In the genomic region with DNA sequence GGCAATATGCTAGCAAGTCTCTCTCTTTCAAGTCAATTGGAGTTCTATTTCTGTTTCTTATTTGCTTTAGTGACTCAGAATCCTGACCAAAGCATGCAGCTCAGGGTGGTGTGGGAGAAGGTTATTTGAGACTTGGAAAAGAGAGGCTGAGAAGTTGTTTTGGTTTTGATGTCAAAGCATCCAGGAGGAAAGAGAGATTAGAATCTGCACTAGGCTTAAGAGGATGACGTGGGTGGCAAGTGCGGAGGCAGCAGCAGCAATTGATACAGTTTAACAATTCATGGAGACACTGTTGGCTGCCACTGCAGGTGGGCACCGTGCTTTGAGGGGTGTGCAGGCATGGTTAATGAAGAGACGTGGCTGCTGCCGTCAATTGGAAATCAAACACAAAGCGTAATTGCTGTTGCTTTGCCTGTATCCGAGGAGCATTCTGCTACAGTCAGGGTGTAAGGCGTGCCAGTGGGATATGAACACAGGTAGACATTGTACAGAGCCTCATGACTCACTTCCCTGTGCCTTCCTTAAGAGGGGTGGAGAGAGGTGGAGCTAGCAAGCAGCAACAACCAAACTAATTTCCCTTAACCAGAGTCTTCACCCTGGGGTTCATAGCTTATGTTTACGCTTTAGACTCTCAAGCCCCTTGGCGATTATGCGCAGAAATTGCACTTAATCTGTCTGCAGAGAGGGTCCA, we compare ENCODE assay signal across 19 mouse cellular contexts. TPM values are rescaled to one million over a fixed set of nuclear protein-coding genes. Genes with fewer than 3 reads are reported as not detected.
DNase-seq lines count a peak whose midpoint lies in the region; ATAC-seq and TF ChIP-seq lines count a peak whose summit lies in the region.
"Had no signal": no experiment of that assay in that cellular context is flagged by ENCODE, and none has a peak within 500 bp of the region (broad histone marks: within the 10 kb centered on the region; RNA-seq: fewer than 3 reads in every experiment).

No protein-coding gene starts in this region.

- 56% methylated on average over 11 of the region's 11 CpGs for WGBS in kidney, postnatal 0 days
- 59% methylated on average over 11 of the region's 11 CpGs for WGBS in intestine, embryonic 16.5 days
- WGBS in stomach, postnatal 0 days: 42% methylated on average over 11 of the region's 11 CpGs

- no peaks in the 10 kb centered on the region for H3K4me1 ChIP-seq in kidney, postnatal 0 days (replicated peaks; ENCODE audit: insufficient read depth, low read length)
- 0 out of 2 replicates have a peak, but pooled peaks cover 7% of the 10 kb centered on the region for H3K4me1 ChIP-seq in intestine, embryonic 16.5 days (ENCODE audit: control insufficient read depth, insufficient read depth, low read length)
- no peaks in the 10 kb centered on the region for H3K4me1 ChIP-seq in stomach, postnatal 0 days (replicated peaks; ENCODE audit: control insufficient read depth, insufficient read depth)
- H3K4me1 ChIP-seq: liver, embryonic 13.5 days had no signal

- H3K4me3 ChIP-seq in kidney, postnatal 0 days (replicated peaks; ENCODE audit: low read depth, low read length): no peak overlapping the region
- no peak overlapping the region for H3K4me3 ChIP-seq in intestine, embryonic 16.5 days (ENCODE audit: low read length)
- H3K4me3 ChIP-seq in stomach, postnatal 0 days (ENCODE audit: low read depth, low read length): no peak overlapping the region
- H3K4me3 ChIP-seq: liver, embryonic 13.5 days had no signal

- H3K27me3 ChIP-seq in kidney, postnatal 0 days (ENCODE audit: insufficient read depth, low read length): no peaks in the 10 kb centered on the region
- H3K27me3 ChIP-seq in intestine, embryonic 16.5 days (replicated peaks; ENCODE audit: control insufficient read depth, insufficient read depth, low read length): no peaks in the 10 kb centered on the region
- no peaks in the 10 kb centered on the region for H3K27me3 ChIP-seq in stomach, postnatal 0 days (ENCODE audit: control insufficient read depth, insufficient read depth, low read length)
- H3K27me3 ChIP-seq: CH12.LX; liver, embryonic 13.5 days had no signal

- no peak overlapping the region for H3K4me2 ChIP-seq in kidney, postnatal 0 days (ENCODE audit: low read length)
- no peak overlapping the region for H3K4me2 ChIP-seq in intestine, embryonic 16.5 days (ENCODE audit: low read depth, low read length)
- no peak overlapping the region for H3K4me2 ChIP-seq in stomach, postnatal 0 days (replicated peaks; ENCODE audit: low read depth)
- H3K4me2 ChIP-seq: liver, embryonic 13.5 days had no signal

- intact Hi-C loops in gastrocnemius, postnatal 14 days (cut with DNase I; ENCODE audit: low total_unique reads): no loop called here

- no peaks in the 10 kb centered on the region for H3K9me3 ChIP-seq in kidney, postnatal 0 days (replicated peaks; ENCODE audit: low read length)
- H3K9me3 ChIP-seq in intestine, embryonic 16.5 days (ENCODE audit: control insufficient read depth, low read length): no peaks in the 10 kb centered on the region
- no peaks in the 10 kb centered on the region for H3K9me3 ChIP-seq in stomach, postnatal 0 days (ENCODE audit: control insufficient read depth, low read length)
- H3K9me3 ChIP-seq: liver, embryonic 13.5 days had no signal

- TF ChIP-seq CTCF in kidney, postnatal 0 days (IDR thresholded peaks at IDR 0.05; ENCODE audit: low read depth): no peak
- TF ChIP-seq CTCF in stomach, postnatal 0 days (IDR thresholded peaks at IDR 0.05; ENCODE audit: low read depth): no peak

- no peak for ATAC-seq in kidney, postnatal 0 days (replicated peaks; ENCODE audit: low FRiP score, low read depth)
- peak; percentile 74 for ATAC-seq in intestine, embryonic 16.5 days
- ATAC-seq in stomach, postnatal 0 days (ENCODE audit: low FRiP score, low TSS enrichment): peak; percentile 94

- no peaks in the 10 kb centered on the region for H3K36me3 ChIP-seq in kidney, postnatal 0 days (ENCODE audit: insufficient read depth, low read length)
- H3K36me3 ChIP-seq in intestine, embryonic 16.5 days (ENCODE audit: control insufficient read depth, insufficient read depth, low read length): no peaks in the 10 kb centered on the region
- H3K36me3 ChIP-seq in stomach, postnatal 0 days (ENCODE audit: control insufficient read depth, insufficient read depth, low read length): no peaks in the 10 kb centered on the region
- H3K36me3 ChIP-seq: liver, embryonic 13.5 days had no signal

- no peak overlapping the region for H3K9ac ChIP-seq in kidney, postnatal 0 days (ENCODE audit: low read depth, low read length)
- no peak overlapping the region for H3K9ac ChIP-seq in intestine, embryonic 16.5 days (ENCODE audit: low read depth, low read length)
- no peak overlapping the region for H3K9ac ChIP-seq in stomach, postnatal 0 days (ENCODE audit: low read length)
- H3K9ac ChIP-seq: liver, embryonic 13.5 days had no signal

- DNase-seq in kidney, postnatal 0 days (ENCODE audit: low spot score): peak; percentile 52
- DNase-seq in kidney, postnatal 14 days: no peak
- peak; percentile 48 to 65 for DNase-seq in right cerebral cortex, adult 2 months (ENCODE audit: low spot score in 2 of 2)
- DNase-seq in right cerebral cortex, postnatal 14 days: no peak
- peak; percentile 45 for DNase-seq in stomach, postnatal 0 days (ENCODE audit: low spot score)
- DNase-seq in adrenal gland, postnatal 14 days: no peak
- no peak for DNase-seq in gastrocnemius, postnatal 14 days
- DNase-seq: adrenal gland, postnatal 36 days; cerebellum, postnatal 14 days; gastrocnemius, postnatal 10 days; heart, postnatal 36 days; liver, embryonic 13.5 days; lung, postnatal 36 days; midbrain, embryonic 14.5 days; thymus, postnatal 4 days had no signal

- H3K27ac ChIP-seq in kidney, postnatal 0 days: no peak overlapping the region
- no peak overlapping the region for H3K27ac ChIP-seq in intestine, embryonic 16.5 days (ENCODE audit: low read length)
- peak overlapping the region; percentile 67 for H3K27ac ChIP-seq in stomach, postnatal 0 days (replicated peaks)
- H3K27ac ChIP-seq: liver, embryonic 13.5 days had no signal

- TF ChIP-seq EP300 in stomach, postnatal 0 days (optimal IDR thresholded peaks at IDR 0.05): no peak

RNA-seq across cellular contexts. Expression of gene Ccdc121, which starts 10.3 kb away (rescaled TPM):
- 0.14 and 0.17 TPM in 2 replicates for polyA plus RNA-seq in kidney, postnatal 0 days (2015; fragmentation: Nextera tagmentation; extraction: Ambion mirVana)
- not detected in 2 replicates for polyA plus RNA-seq in intestine, embryonic 16.5 days (2015; fragmentation: Nextera tagmentation; extraction: Ambion mirVana)
- polyA plus RNA-seq in stomach, postnatal 0 days (2015; fragmentation: Nextera tagmentation; extraction: Ambion mirVana): not detected in 2 replicates
- not detected in 2 replicates for total RNA-seq in adrenal gland, postnatal 14 days (2021)
- total RNA-seq in gastrocnemius, postnatal 14 days (2021): not detected
- total RNA-seq: adrenal gland, postnatal 36 days; CH12.LX; gastrocnemius, postnatal 10 days; heart, postnatal 36 days had no signal
- polyA plus RNA-seq: forebrain, embryonic 11.5 days; liver, embryonic 13.5 days; stomach, embryonic 14.5 days had no signal

RNA-seq across cellular contexts. Expression of gene Dnah14, which starts 54.8 kb away (rescaled TPM):
- polyA plus RNA-seq in kidney, postnatal 0 days (2015; fragmentation: Nextera tagmentation; extraction: Ambion mirVana): 0.88 and 1.1 TPM in 2 replicates
- polyA plus RNA-seq in intestine, embryonic 16.5 days (2015; fragmentation: Nextera tagmentation; extraction: Ambion mirVana): 1.1 and 1.2 TPM in 2 replicates
- 0.85 and 1.2 TPM in 2 replicates for polyA plus RNA-seq in stomach, postnatal 0 days (2015; fragmentation: Nextera tagmentation; extraction: Ambion mirVana)
- 0.30 and 0.75 TPM in 2 replicates for total RNA-seq in adrenal gland, postnatal 14 days (2021)
- total RNA-seq in gastrocnemius, postnatal 14 days (2021): under 1 TPM; 0.24 to 0.37 TPM
- total RNA-seq: heart, postnatal 36 days had no signal

Comparison
In these comparisons a context has a peak if more than half of its experiments do, and no peak if none do; other contexts are left out.
1. DNase-seq: peak in kidney, postnatal 0 days (single experiment), right cerebral cortex, adult 2 months (2 of 2) and stomach, postnatal 0 days (single experiment); none in kidney, postnatal 14 days (single experiment), right cerebral cortex, postnatal 14 days (single experiment), adrenal gland, postnatal 14 days (single experiment) and gastrocnemius, postnatal 14 days (single experiment).